Mouse (Mus musculus) C2C12 (cell line): ENCODE measurements at regions not wholly inside any gene's neighbourhood (a gene's known extent, or its start where the extent isn't known, plus 50 kb on each side); places are given as distances from the start of the nearest gene placed in this dataset.

Experiments used
- CEBPB ChIP-seq: IDR thresholded peaks from one replicate; pipeline ENCODE4 v1.6.1; 2011; ENCODE audit warnings: low read depth, mild to moderate bottlenecking, control low read depth, moderate library complexity
- CTCF ChIP-seq: IDR thresholded peaks from one replicate; pipeline ENCODE4 v1.5.1; 2011; ENCODE audit not compliant: control insufficient read depth, insufficient read depth, insufficient read length
- MAX ChIP-seq: IDR thresholded peaks from one replicate; pipeline ENCODE4 v1.6.1; 2011; ENCODE audit warnings: mild to moderate bottlenecking, control low read depth

DNA sequence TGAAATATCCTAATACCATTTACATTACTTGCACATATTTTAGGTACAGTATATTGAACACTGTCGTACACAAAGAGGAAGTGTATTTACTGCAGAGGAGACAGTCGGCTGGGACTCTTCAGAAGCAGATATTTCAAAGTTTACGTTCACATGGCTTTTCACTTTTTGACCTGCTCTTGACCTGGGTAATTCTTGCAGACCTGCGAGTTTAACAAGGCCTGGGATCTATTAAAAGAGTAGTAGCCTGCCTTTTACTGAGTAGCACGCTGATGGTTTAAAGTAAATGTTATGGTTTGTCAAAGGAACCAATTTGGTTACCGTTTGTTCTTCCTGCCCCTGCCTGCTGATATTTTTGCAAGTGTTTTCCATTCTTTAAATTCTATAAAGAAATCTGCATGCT, 255.0 kb upstream of the Pitx2 start:
- TF ChIP-seq CTCF (no peak), CEBPB (no peak), MAX (no peak)
